Mouse (Mus musculus) bone marrow, adult 2 months (tissue): ENCODE results near the gene Icos. TPM values are rescaled to one million over a fixed set of nuclear protein-coding genes. Genes with fewer than 3 reads are reported as not detected.

ENCODE experiments used
- H3K27ac ChIP-seq: fragments of 200-500 bp; 2 replicates; pipeline ENCODE4 v1.5.1; 2012; ENCODE audit warnings: low read depth, mild to moderate bottlenecking, control low read depth, inconsistent platforms, low read length; ENCODE audit not compliant: control insufficient read depth, poor library complexity, insufficient read depth
- H3K4me1 ChIP-seq: fragments of 200-500 bp; 2 replicates; pipeline ENCODE4 v1.6.1; 2011; ENCODE audit warnings: low read length; ENCODE audit not compliant: control insufficient read depth, insufficient read depth
- H3K4me3 ChIP-seq: fragments of 200-500 bp; replicated peaks from 2 replicates; pipeline ENCODE3; 2011; ENCODE audit warnings: mild to moderate bottlenecking, low read depth, low read length, control low read depth; ENCODE audit not compliant: control insufficient read depth
- CTCF ChIP-seq: fragments of 200-500 bp; IDR thresholded peaks from 2 replicates; pipeline ENCODE4 v1.5.1; 2011; ENCODE audit warnings: low read length, control low read depth; ENCODE audit not compliant: control insufficient read depth, insufficient read depth
- POLR2A ChIP-seq: fragments of 200-500 bp; IDR thresholded peaks from 2 replicates; pipeline ENCODE4 v1.6.1; 2011; ENCODE audit warnings: low read depth, mild to moderate bottlenecking, control low read depth, low read length, borderline replicate concordance; ENCODE audit not compliant: control insufficient read depth
- WGBS: fragments of 180-500 bp; shearing (Covaris S2); methylation state at CpG from one replicate; pipeline ENCODE4 v1.1.7; 2018; 5-methylcytosine and 5-hydroxymethylcytosine counted together
- polyA plus RNA-seq: library from polyadenylated mRNA; stranded (reverse); fragments of >200 nt; gene quantifications from 2 replicates; pipeline ENCODE4 v1.2.4, GENCODE M21; 2011; ENCODE audit warnings: low replicate concordance; ENCODE audit not compliant: missing spikeins, insufficient read depth, insufficient read length

Icos gene
- polyA plus RNA-seq, 1 experiment = not detected

GRCm38 (mm10) chr1:60941056-60942048 lies 36.4 kb upstream of the Icos start:
- H3K4me1 ChIP-seq = peaks cover 2% of the 10 kb centered on the region; the same call in 1 of the 2 replicates
- TF ChIP-seq CTCF = no peak
- TF ChIP-seq POLR2A = no peak
- WGBS = 68% methylated on average over 5 of the region's 5 CpGs
- H3K4me3 ChIP-seq = no peak overlapping the region
- peak overlapping the region; percentile 61 for H3K27ac ChIP-seq

- TF ChIP-seq CTCF (no peak), POLR2A (no peak)
- 63% methylated on average over 2 of the region's 2 CpGs for WGBS
- peaks cover 1% of the 10 kb centered on the region; the same call in 1 of the 2 replicates for H3K4me1 ChIP-seq
- no peak overlapping the region for H3K4me3 ChIP-seq
- no peak overlapping the region for H3K27ac ChIP-seq
These were observed 34.8 kb upstream of the Icos start for GRCm38 (mm10) chr1:60942921-60943320.

GRCm38 (mm10) chr1:60945633-60946401 lies 31.9 kb upstream of the Icos start:
- 79% methylated on average over 8 of the region's 8 CpGs for WGBS
- TF ChIP-seq CTCF (no peak), POLR2A (no peak)
- H3K27ac ChIP-seq = no peak overlapping the region
- no peak overlapping the region for H3K4me3 ChIP-seq
- peaks cover 1% of the 10 kb centered on the region; the same call in 1 of the 2 replicates for H3K4me1 ChIP-seq

- WGBS = 76% methylated on average over 6 of the region's 6 CpGs
- H3K4me3 ChIP-seq = no peak overlapping the region
- TF ChIP-seq CTCF = no peak
- no peak for TF ChIP-seq POLR2A
- H3K4me1 ChIP-seq = no peaks in the 10 kb centered on the region; the same call in 1 of the 2 replicates
- no peak overlapping the region for H3K27ac ChIP-seq
These were observed 29.6 kb upstream of the Icos start for GRCm38 (mm10) chr1:60948112-60948511.

- 78% methylated on average over 7 of the region's 7 CpGs for WGBS
- Histone ChIP-seq H3K4me3 (no peak overlapping the region), H3K27ac (no peak overlapping the region), H3K4me1 (no peaks in the 10 kb centered on the region)
- TF ChIP-seq POLR2A (no peak), CTCF (no peak)
These were observed 24.8 kb upstream of the Icos start for GRCm38 (mm10) chr1:60952958-60953357.

- 75% methylated on average over 7 of the region's 7 CpGs for WGBS
- no peaks in the 10 kb centered on the region for H3K4me1 ChIP-seq
- no peak for TF ChIP-seq POLR2A
- no peak for TF ChIP-seq CTCF
- no peak overlapping the region for H3K4me3 ChIP-seq
- no peak overlapping the region for H3K27ac ChIP-seq
These were observed 24.0 kb upstream of the Icos start for GRCm38 (mm10) chr1:60953686-60954085.

- no peak for TF ChIP-seq CTCF
- TF ChIP-seq POLR2A = no peak
- Histone ChIP-seq H3K4me1 (no peaks in the 10 kb centered on the region), H3K4me3 (no peak overlapping the region), H3K27ac (no peak overlapping the region)
- 49% methylated on average over 2 of the region's 2 CpGs for WGBS
These were observed 23.0 kb upstream of the Icos start for GRCm38 (mm10) chr1:60954759-60955158.

GRCm38 (mm10) chr1:60955186-60955585 lies 22.5 kb upstream of the Icos start:
- 87% methylated on average over 3 of the region's 3 CpGs for whole genome bisulfite sequencing

More at GRCm38 (mm10) chr1:60955186-60955585, 22.5 kb upstream of the Icos start:
- Histone ChIP-seq H3K27ac (no peak overlapping the region), H3K4me3 (no peak overlapping the region), H3K4me1 (no peaks in the 10 kb centered on the region)
- TF ChIP-seq POLR2A (no peak), CTCF (no peak)
